Mouse (Mus musculus) lung, postnatal 10 days (tissue): Measurements from ENCODE around the gene Calhm2.

Experiments
- DNase-seq: peaks from one replicate; pipeline ENCODE4 v3.0.0; 2021

Calhm2 gene

DNA sequence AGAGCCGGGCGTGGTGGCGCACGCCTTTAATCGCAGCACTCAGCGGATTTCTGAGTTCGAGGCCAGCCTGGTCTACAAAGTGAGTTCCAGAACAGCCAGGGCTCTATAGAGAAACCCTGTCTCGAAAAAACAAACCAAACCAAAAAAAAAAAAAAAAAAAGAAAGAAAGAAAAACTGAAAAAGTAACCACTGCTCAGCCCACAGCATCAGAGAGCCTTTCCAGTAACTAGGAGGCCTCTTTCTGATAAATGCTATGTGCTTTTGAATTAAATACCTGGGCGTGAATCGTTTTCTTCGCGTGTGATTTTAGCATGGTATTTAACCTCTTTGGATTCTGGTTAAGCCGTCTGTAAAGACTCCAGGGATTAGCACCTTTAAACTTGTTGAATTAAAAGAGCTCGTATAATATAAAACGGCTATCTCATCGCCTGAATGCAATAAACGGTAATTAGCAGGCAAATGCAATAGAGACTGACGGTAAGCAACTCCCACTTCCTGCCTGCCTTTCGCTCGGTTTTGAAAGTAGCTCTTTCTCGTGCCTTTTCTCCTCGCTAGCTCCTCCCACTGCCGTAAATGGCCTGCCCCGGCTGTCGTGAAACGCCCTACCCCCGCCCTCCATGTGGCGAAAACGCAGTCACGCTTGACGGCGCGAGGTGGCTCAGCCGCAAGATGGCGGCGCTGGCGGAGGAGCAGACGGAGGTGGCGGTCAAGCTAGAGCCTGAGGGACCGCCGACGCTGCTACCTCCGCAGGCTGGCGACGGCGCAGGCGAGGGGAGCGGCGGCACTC, 70.8 kb downstream of the Calhm2 start, which contains the start of gene Taf5:
TSS of gene Taf5 (plus strand) at position 651 of the 787 bp plus-strand sequence.
- peak; percentile 99 for DNase-seq

DNA sequence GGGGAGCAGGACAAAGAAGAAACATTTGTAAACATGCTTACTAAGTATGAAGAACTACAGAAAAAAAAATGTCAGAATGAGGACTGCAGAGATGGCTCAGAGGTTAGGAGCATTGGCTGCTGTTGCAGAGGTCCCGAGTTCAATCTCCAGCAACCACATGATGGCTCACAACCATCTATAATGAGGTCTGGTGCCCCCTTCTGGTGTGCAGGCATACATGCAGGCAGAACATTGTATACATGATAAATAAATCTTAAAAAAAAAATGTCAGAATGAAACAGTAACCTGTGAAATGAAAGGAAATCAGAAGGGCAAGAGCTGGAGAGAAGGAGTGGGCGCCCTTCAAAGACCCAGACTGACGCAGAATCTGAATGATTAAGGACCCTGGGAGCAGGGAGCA, 72.2 kb downstream of the Calhm2 start:
- no peak for DNase-seq

DNA sequence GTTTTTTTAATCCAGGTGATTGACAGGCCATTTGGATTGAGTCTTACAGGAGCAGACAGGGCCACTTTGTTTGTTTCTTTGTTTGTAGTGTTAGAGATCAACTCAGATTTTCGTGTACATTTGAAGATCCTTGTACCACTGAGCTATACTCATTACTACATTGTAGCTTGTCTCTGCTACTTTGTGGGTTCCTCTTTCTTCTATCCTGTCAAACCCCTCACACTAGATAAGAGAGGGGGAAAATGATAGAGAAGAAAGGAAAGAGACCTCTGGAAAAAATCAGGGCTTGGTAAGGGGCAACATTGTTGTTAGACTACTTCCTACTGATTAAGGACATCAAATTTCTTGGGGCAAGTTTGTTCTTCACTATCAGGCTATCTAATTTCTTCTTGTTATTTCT, 80.4 kb downstream of the Calhm2 start:
- no peak for DNase-seq
